Mouse (Mus musculus) lung, embryonic 14.5 days (tissue): ENCODE data around the gene Oser1. TPM values are rescaled to one million over a fixed set of nuclear protein-coding genes. Genes with fewer than 3 reads are reported as not detected.

Experiments used
- ATAC-seq: fragments of 200-750 bp; cut with Nextera tagmentation; 2 replicates; pipeline ENCODE4 v1.8.0; 2017; ENCODE audit warnings: mild to moderate bottlenecking, moderate TSS enrichment, moderate library complexity; ENCODE audit not compliant: insufficient read depth
- DNase-seq: peaks from one replicate; pipeline ENCODE4 v3.0.0-alpha.2; 2015
- H3K27ac ChIP-seq: fragments of 300-500 bp; sonication (generic); 2 replicates; pipeline ENCODE4 v1.5.1; 2014; ENCODE audit warnings: low read depth, mild to moderate bottlenecking, moderate library complexity
- H3K27me3 ChIP-seq: fragments of 300-500 bp; sonication (generic); 2 replicates; pipeline ENCODE4 v1.6.1; 2014; ENCODE audit warnings: low read length, control low read depth; ENCODE audit not compliant: insufficient read depth
- H3K36me3 ChIP-seq: fragments of 300-500 bp; sonication (generic); 2 replicates; pipeline ENCODE4 v1.6.1; 2014; ENCODE audit warnings: control low read depth; ENCODE audit not compliant: insufficient read depth
- H3K4me1 ChIP-seq: fragments of 300-500 bp; sonication (generic); 2 replicates; pipeline ENCODE4 v1.6.1; 2014; ENCODE audit warnings: antibody characterized with exemption, control low read depth; ENCODE audit not compliant: insufficient read depth
- H3K4me2 ChIP-seq: fragments of 300-500 bp; sonication (generic); 2 replicates; pipeline ENCODE4 v1.6.1; 2014; ENCODE audit warnings: mild to moderate bottlenecking
- H3K4me3 ChIP-seq: fragments of 300-500 bp; sonication (generic); 2 replicates; pipeline ENCODE4 v1.5.1; 2014; ENCODE audit warnings: low read depth, low read length
- H3K9ac ChIP-seq: fragments of 300-500 bp; sonication (generic); 2 replicates; pipeline ENCODE4 v1.6.1; 2014
- H3K9me3 ChIP-seq: fragments of 300-500 bp; sonication (generic); 2 replicates; pipeline ENCODE4 v1.6.1; 2016; ENCODE audit warnings: low read depth, low read length, control low read depth
- CTCF ChIP-seq: IDR thresholded peaks from 2 replicates; pipeline ENCODE4 v1.5.1; 2016; ENCODE audit warnings: antibody characterized with exemption, low read depth
- WGBS: fragments of 180-500 bp; shearing (Covaris S2); extraction: QIAGEN DNeasy Blood & Tissue Kit; methylation state at CpG from one replicate; pipeline ENCODE4 v1.1.7; 2014; 5-methylcytosine and 5-hydroxymethylcytosine counted together
- polyA plus RNA-seq: library from polyadenylated mRNA; unstranded; fragments of >200 nt; fragmentation: Nextera tagmentation; extraction: Ambion mirVana; gene quantifications from 2 replicates; pipeline ENCODE4 v1.2.1, GENCODE M21; 2014

Gene Oser1
- polyA plus RNA-seq, 1 experiment from 2014 or later = 90.7 TPM

DNA sequence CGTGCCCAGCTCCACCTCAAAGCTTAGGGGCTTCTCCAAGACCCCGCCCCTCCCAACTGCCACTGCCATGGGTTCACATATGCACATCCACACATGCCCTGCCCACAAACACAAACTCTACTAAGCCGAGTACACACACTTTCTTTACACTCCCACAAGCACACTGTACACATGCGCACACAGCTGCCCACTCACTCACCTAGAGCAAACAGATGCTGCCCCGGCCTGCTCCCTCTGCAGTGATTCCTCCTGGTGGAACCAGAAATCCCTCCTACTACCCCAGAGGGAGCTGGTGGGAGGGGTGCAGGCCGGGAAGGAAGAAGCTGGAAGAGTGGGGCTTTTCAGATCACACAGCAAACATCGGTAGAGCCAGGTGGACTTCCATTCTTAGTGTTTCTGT is 19.5 kb upstream of the Oser1 start:
- ATAC-seq (no peak), DNase-seq (no peak)
- Histone ChIP-seq H3K9me3 (no peaks in the 10 kb centered on the region), H3K27ac (no peak overlapping the region), H3K4me2 (no peak overlapping the region), H3K27me3 (peaks cover under 1% of the 10 kb centered on the region; the same call in 1 of the 2 replicates), H3K4me3 (no peak overlapping the region), H3K36me3 (no peaks in the 10 kb centered on the region), H3K9ac (no peak overlapping the region), H3K4me1 (no peaks in the 10 kb centered on the region)
- WGBS = 47% methylated on average over 7 of the region's 7 CpGs
- no peak for TF ChIP-seq CTCF

DNA sequence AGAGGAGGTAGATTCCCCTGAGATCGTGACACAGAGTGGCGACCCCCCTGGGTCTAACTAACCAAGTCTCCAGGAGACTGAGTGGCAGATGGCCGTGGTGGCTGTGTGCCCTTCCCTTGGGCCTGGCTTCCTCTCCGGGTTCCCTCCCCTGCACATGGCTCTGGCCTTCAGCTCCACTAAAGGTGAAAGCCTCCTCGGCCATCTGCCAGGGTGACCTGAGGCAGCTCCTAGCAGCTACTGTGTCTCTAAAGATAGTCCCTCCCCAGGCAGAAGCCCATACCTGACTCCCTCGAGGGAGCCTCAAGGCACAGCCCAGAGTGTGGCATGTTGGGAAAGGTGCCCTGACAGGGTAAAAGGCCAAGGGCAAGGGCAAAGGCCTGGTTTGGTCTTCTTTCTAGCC is 19.0 kb upstream of the Oser1 start:
- WGBS = 54% methylated on average over 6 of the region's 6 CpGs

DNA sequence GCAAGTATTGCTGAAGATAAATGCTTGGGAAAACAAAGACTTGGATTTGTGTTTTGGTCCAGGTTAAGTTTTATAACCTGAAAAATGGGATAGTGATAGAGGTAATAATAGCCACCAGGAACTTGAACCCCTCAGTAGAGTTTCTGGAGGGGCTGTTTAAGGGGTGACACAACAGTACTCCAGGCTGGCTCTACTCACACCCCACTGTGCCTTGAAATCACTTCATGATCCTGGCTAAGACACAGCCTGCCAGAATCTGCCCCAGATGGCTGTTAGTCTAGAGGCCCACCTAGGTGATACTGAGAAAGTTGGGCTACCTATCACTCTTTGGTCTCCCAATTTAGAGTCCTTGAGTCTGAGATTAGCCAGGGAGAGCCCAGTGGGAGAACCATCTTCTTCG is 15.0 kb upstream of the Oser1 start:
- no peaks in the 10 kb centered on the region for H3K36me3 ChIP-seq
- no peak overlapping the region for H3K27ac ChIP-seq
- TF ChIP-seq CTCF = no peak
- H3K9me3 ChIP-seq = no peaks in the 10 kb centered on the region
- DNase-seq (no peak), ATAC-seq (no peak)
- no peak overlapping the region for H3K4me2 ChIP-seq
- H3K27me3 ChIP-seq = peaks cover 15% of the 10 kb centered on the region
- H3K4me3 ChIP-seq = no peak overlapping the region
- no peaks in the 10 kb centered on the region for H3K4me1 ChIP-seq
- H3K9ac ChIP-seq = no peak overlapping the region
- 44% methylated on average over 1 of the region's 1 CpGs for WGBS

More for the DNA sequence above, 19.0 kb upstream of the Oser1 start:
- Histone ChIP-seq H3K9me3 (no peaks in the 10 kb centered on the region), H3K36me3 (no peaks in the 10 kb centered on the region), H3K4me2 (no peak overlapping the region), H3K9ac (no peak overlapping the region), H3K27ac (no peak overlapping the region), H3K27me3 (peaks cover 5% of the 10 kb centered on the region), H3K4me3 (no peak overlapping the region), H3K4me1 (no peaks in the 10 kb centered on the region)
- DNase-seq (no peak), ATAC-seq (no peak)
- TF ChIP-seq CTCF = no peak

DNA sequence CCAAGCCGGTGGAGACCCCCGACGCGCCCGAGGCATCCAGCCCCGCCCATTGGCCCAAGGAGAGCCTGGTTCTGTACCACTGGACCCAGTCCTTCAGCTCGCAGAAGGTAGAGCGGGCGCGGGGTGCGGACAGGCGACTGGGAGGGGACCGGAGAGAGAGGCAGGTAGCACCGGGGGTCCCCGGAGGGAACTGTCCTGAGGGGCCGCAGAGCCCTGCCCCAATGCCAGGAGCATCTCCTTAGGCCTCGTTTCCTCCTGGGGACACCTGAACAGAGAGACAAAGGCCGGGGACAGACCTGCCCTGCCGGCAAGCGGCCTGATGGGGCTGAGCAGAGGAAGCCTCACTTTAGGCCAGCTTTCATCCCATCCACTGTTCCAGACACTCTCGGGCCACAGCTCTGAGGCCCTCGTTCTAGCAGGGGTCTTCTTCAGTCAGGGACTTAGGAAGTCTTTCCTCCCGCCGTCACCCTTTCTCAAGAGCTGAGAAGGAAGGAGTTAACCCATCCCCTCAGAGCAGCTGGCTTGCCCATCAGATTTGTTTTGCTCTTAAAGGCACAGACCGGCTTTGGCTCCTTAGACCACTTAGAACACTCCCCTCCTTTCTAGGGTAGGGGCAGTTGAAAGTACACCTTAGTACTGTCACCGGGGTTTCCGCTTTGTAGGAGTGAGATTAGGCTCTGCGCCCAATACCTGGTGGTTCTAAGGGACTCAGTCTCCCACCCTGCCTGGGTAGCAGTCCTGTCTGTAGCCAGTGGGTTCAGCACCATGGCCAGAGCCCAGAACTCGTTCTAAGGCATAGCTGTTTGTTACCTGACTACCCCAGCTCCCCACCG is 14.3 kb upstream of the Oser1 start:
- peak overlapping the region; percentile 24 for H3K4me3 ChIP-seq
- no peaks in the 10 kb centered on the region for H3K9me3 ChIP-seq
- no peaks in the 10 kb centered on the region for H3K4me1 ChIP-seq
- WGBS = 1% methylated on average over 30 of the region's 30 CpGs
- ATAC-seq (no peak), DNase-seq (peak; percentile 85)
- H3K27ac ChIP-seq = no peak overlapping the region
- H3K36me3 ChIP-seq = no peaks in the 10 kb centered on the region
- no peak for TF ChIP-seq CTCF
- peak overlapping the region; percentile 52 for H3K4me2 ChIP-seq
- no peak overlapping the region for H3K9ac ChIP-seq
- peaks cover 15% of the 10 kb centered on the region for H3K27me3 ChIP-seq

DNA sequence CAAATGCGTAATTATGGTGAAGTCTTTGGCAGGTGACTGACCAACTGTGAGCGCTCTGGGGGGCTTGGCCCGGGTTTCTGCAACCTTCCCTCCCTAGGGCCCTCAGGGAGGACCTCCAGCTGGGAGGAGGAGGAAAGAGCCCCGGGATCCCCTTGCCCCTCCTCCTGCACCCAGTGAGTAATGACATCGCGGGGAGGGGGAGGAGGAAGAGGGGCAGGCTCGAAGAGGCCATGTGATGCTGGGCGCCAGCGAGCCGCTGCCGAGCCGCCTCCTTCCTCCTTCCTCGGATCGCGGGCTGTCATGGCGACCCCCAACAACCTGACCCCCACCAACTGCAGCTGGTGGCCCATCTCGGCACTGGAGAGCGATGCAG is 13.7 kb upstream of the Oser1 start, which contains the start of gene Gdap1l1:
TSS of gene Gdap1l1 (plus strand) at position 231 of the 373 bp plus-strand sequence.
- ATAC-seq (no peak), DNase-seq (no peak)
- Histone ChIP-seq H3K36me3 (no peaks in the 10 kb centered on the region), H3K4me1 (no peaks in the 10 kb centered on the region), H3K9ac (no peak within 1 kb of the TSS), H3K27me3 (peaks cover 15% of the 10 kb centered on the region), H3K4me2 (peak within 1 kb of the TSS; percentile 52), H3K27ac (no peak within 1 kb of the TSS), H3K9me3 (no peaks in the 10 kb centered on the region), H3K4me3 (peak within 1 kb of the TSS; percentile 24)
- 3% methylated on average over 7 of the region's 18 CpGs for WGBS
- no peak for TF ChIP-seq CTCF

DNA sequence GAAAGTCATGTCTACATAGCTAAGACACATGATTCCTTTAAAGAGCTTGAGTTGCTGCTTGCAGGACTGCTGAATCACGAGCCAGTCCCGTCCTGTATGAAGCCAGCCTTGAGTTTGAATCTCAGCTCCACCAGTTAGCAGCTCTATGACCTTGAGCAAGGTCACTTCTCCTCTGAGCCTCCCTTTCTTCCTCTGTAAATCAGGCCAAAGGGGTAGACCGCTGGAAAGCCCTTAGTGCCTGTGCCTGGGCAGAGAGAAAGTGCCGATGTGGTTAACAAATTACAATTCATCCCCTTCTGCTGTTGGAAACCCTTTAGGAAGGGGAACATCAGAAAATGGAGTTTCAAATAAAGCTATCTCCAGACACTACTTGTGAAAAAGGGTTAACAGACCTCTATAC is 13.3 kb upstream of the Oser1 start:
- Histone ChIP-seq H3K4me2 (peak overlapping the region; percentile 52), H3K4me1 (no peaks in the 10 kb centered on the region), H3K4me3 (no peak overlapping the region), H3K27me3 (peaks cover 15% of the 10 kb centered on the region), H3K9me3 (no peaks in the 10 kb centered on the region), H3K36me3 (no peaks in the 10 kb centered on the region), H3K9ac (no peak overlapping the region), H3K27ac (no peak overlapping the region)
- DNase-seq (no peak), ATAC-seq (no peak)
- no peak for TF ChIP-seq CTCF
- WGBS = 44% methylated on average over 4 of the region's 4 CpGs

DNA sequence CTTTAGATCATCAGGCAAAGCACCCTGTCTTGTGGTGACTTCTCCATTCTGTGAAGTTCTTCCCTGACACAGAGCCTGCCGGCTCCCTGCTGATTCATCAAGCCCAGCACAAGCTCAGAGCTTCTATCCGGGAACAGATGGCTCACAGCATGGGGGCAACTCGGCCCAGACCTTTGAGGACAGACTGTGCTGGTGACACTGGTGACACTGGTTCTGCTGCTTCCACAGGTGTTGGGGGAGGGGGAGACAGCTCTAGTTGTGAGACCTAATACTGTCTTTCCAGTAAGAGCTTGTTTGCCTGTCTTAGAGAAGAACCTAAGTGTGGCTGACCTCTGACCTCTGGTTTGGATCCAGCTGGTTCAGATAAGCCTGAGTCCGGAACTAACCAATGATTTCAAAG is 9.5 kb upstream of the Oser1 start:
- TF ChIP-seq CTCF = no peak
- Histone ChIP-seq H3K4me3 (no peak overlapping the region), H3K27me3 (peaks cover 15% of the 10 kb centered on the region), H3K4me2 (no peak overlapping the region), H3K9me3 (no peaks in the 10 kb centered on the region), H3K27ac (no peak overlapping the region), H3K4me1 (no peaks in the 10 kb centered on the region), H3K9ac (no peak overlapping the region), H3K36me3 (no peaks in the 10 kb centered on the region)
- ATAC-seq (no peak), DNase-seq (no peak)
- WGBS = 7% methylated on average over 4 of the region's 4 CpGs
